Mouse (Mus musculus): ENCODE data around the gene Zfp446. TPM values are rescaled to one million over a fixed set of nuclear protein-coding genes. Genes with fewer than 3 reads are reported as not detected.

Zfp446 gene
- total and polyA plus RNA-seq, 2 experiments from 2014 or later = 7.6 to 10.9 TPM

DNA sequence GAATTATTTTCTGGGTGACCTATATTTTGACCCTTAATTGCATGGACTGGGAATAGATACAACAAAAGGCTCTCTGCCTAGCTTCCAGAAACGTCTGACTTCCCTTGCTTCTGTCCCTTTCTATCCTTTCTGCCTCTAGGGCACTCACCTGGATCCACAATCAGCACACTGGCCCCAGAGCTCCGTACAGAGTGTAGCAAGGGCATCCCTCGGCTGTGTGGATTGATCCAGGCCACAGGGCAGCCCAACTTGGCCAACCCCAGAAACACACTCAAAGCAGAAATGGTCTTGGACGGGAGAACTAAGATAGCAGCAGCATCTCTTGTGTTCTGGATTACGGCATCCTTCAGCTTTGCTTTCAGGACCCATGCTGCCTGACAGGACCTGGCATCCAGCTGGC, 19.6 kb downstream of the Zfp446 start:
- H3K27me3 ChIP-seq (ENCODE audit: insufficient read depth, low read length) = no peaks in the 10 kb centered on the region
- no peak for TF ChIP-seq CTCF (IDR thresholded peaks at IDR 0.05; ENCODE audit: low read depth)
- H3K4me3 ChIP-seq (ENCODE audit: low read length) = no peak overlapping the region
- no peak overlapping the region for H3K9ac ChIP-seq (replicated peaks; ENCODE audit: low read length)
- no peaks in the 10 kb centered on the region for H3K36me3 ChIP-seq (ENCODE audit: insufficient read depth, low read length)
- no peak overlapping the region for H3K27ac ChIP-seq
- ATAC-seq (no peak), DNase-seq (ENCODE audit: low spot score) (no peak)
- H3K4me2 ChIP-seq (ENCODE audit: low read depth, low read length) = no peak overlapping the region
- H3K9me3 ChIP-seq (ENCODE audit: low read length) = no peaks in the 10 kb centered on the region
- 68% methylated on average over 5 of the region's 5 CpGs for WGBS
- no peaks in the 10 kb centered on the region for H3K4me1 ChIP-seq (ENCODE audit: insufficient read depth, low read length)

- 88% methylated on average over 5 of the region's 5 CpGs for WGBS
- no peaks in the 10 kb centered on the region for H3K36me3 ChIP-seq (ENCODE audit: insufficient read depth, low read length)
- H3K27me3 ChIP-seq (ENCODE audit: insufficient read depth, low read length) = no peaks in the 10 kb centered on the region
- no peak within 1 kb of the TSS for H3K27ac ChIP-seq
- ATAC-seq (no peak), DNase-seq (ENCODE audit: low spot score) (no peak)
- H3K4me1 ChIP-seq (ENCODE audit: insufficient read depth, low read length) = no peaks in the 10 kb centered on the region
- no peak within 1 kb of the TSS for H3K4me2 ChIP-seq (ENCODE audit: low read depth, low read length)
- no peak within 1 kb of the TSS for H3K4me3 ChIP-seq (ENCODE audit: low read length)
- H3K9ac ChIP-seq (replicated peaks; ENCODE audit: low read length) = no peak within 1 kb of the TSS
- TF ChIP-seq CTCF (IDR thresholded peaks at IDR 0.05; ENCODE audit: low read depth) = no peak
- no peaks in the 10 kb centered on the region for H3K9me3 ChIP-seq (ENCODE audit: low read length)
Observed at GRCm38 (mm10) chr7:12998053-12998452, 20.4 kb downstream of the Zfp446 start, which contains the start of gene Slc27a5. Gene Slc27a5, minus strand, starts transcription at chr7:12998192.

DNA sequence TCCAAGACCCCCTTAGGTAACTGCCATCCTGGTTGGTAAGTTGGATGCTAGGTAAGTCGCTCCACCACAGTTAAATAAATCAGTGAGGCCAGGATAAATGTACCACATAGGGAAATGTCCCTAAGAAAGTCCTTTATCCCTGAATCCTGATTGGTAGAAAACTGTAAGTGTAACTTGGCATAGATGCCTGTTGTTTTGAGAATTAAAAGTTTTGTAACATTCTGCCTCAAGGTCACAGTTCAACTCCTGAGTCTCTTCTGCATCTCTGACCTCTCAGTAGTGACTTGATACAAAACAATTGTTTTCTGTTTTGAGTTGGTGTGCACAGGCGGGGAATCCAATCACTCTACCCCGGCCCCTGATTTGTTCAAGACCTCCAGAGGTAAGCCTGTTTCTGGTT, 21.2 kb downstream of the Zfp446 start, which contains the start of gene Trim28:
Trim28 (plus strand) TSS at position 264 of the 400 bp plus-strand sequence.
- no peaks in the 10 kb centered on the region for H3K9me3 ChIP-seq (ENCODE audit: low read length)
- H3K4me3 ChIP-seq (ENCODE audit: low read length) = no peak within 1 kb of the TSS
- no peak for TF ChIP-seq CTCF (IDR thresholded peaks at IDR 0.05; ENCODE audit: low read depth)
- 85% methylated on average over 3 of the region's 3 CpGs for WGBS
- H3K36me3 ChIP-seq (ENCODE audit: insufficient read depth, low read length) = no peaks in the 10 kb centered on the region
- H3K27ac ChIP-seq = no peak within 1 kb of the TSS
- no peak within 1 kb of the TSS for H3K4me2 ChIP-seq (ENCODE audit: low read depth, low read length)
- H3K4me1 ChIP-seq (ENCODE audit: insufficient read depth, low read length) = no peaks in the 10 kb centered on the region
- DNase-seq (ENCODE audit: low spot score) (no peak), ATAC-seq (no peak)
- H3K27me3 ChIP-seq (ENCODE audit: insufficient read depth, low read length) = no peaks in the 10 kb centered on the region
- H3K9ac ChIP-seq (replicated peaks; ENCODE audit: low read length) = no peak within 1 kb of the TSS

DNA sequence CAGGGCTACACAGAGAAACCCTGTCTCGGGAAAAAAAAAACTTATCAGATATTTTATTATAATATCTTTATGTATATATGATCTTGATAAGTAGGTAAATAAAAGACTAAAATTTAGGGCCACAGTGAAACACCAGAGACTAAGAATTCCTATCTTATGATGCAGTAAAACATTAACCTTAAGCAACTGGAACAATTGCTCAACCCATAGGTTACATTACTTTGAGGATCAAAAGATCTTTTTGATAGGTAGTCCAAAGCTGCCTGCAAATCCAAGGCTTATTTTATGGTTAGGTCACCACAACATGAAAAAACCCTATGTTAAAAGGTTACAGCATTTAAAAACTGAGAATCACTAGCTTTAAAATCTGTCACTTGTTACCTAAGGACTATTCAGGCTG, 23.9 kb downstream of the Zfp446 start:
- ATAC-seq = no peak
- Histone ChIP-seq H3K4me2 (ENCODE audit: low read depth, low read length) (no peak overlapping the region), H3K27me3 (ENCODE audit: insufficient read depth, low read length) (no peaks in the 10 kb centered on the region), H3K36me3 (ENCODE audit: insufficient read depth, low read length) (peaks cover 8% of the 10 kb centered on the region; the same call in 1 of the 2 replicates), H3K9me3 (ENCODE audit: low read length) (no peaks in the 10 kb centered on the region), H3K9ac (replicated peaks; ENCODE audit: low read length) (no peak overlapping the region), H3K4me3 (ENCODE audit: low read length) (no peak overlapping the region), H3K4me1 (ENCODE audit: insufficient read depth, low read length) (no peaks in the 10 kb centered on the region), H3K27ac (no peak overlapping the region)
- TF ChIP-seq CTCF (IDR thresholded peaks at IDR 0.05; ENCODE audit: low read depth) = no peak
- DNase-seq (ENCODE audit: low spot score) = no peak
- 61% methylated on average over 1 of the region's 1 CpGs for WGBS

DNA sequence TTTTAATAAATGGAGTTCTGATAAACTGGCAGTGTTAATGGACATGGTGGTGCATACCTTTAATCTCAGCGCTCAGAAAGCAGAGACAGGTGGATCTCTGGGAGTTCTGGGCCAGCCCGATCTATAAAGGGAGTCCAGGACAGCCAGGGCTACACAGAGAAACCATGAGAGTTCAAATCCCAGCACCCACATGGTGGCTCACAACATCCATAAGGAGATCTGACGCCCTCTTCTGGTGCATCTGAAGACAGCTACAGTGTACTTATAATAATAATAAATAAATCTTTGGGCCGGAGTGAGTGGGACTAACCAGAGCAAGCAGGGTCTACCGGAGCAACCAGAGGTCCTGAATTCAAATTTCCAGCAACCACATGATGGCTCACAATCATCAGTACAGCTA, 25.7 kb downstream of the Zfp446 start:
- no peak for TF ChIP-seq CTCF (IDR thresholded peaks at IDR 0.05; ENCODE audit: low read depth)
- DNase-seq (ENCODE audit: low spot score) (no peak), ATAC-seq (no peak)
- no peak overlapping the region for H3K4me3 ChIP-seq (ENCODE audit: low read length)
- no peaks in the 10 kb centered on the region for H3K9me3 ChIP-seq (ENCODE audit: low read length)
- peaks cover 15% of the 10 kb centered on the region for H3K36me3 ChIP-seq (ENCODE audit: insufficient read depth, low read length)
- H3K4me2 ChIP-seq (ENCODE audit: low read depth, low read length) = no peak overlapping the region
- no peak overlapping the region for H3K9ac ChIP-seq (replicated peaks; ENCODE audit: low read length)
- H3K27me3 ChIP-seq (ENCODE audit: insufficient read depth, low read length) = no peaks in the 10 kb centered on the region
- H3K4me1 ChIP-seq (ENCODE audit: insufficient read depth, low read length) = peaks cover 2% of the 10 kb centered on the region; the same call in 1 of the 2 replicates
- WGBS = 73% methylated on average over 5 of the region's 5 CpGs
- H3K27ac ChIP-seq = no peak overlapping the region

DNA sequence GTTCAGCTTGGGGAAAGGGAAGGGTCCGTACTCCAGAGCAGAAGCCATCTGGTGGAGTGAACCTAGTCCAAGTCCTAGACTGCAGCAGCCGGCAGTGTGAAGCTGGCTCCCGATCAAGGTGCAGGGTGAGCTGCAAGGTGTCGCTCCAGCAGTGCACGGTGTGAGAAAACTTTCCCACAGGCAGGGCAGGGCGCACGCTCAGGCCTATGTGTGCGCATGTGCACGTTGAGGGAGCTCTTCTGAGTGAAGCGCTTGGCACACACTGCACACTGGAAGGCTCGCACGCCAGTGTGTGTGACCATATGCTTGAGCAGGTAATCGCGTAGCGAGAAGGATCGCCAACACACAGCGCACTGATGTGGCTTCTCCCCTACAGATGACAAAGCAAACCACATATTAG, 28.4 kb downstream of the Zfp446 start:
- Histone ChIP-seq H3K27ac (no peak overlapping the region), H3K27me3 (ENCODE audit: insufficient read depth, low read length) (no peaks in the 10 kb centered on the region), H3K36me3 (ENCODE audit: insufficient read depth, low read length) (peaks cover 15% of the 10 kb centered on the region), H3K4me2 (ENCODE audit: low read depth, low read length) (no peak overlapping the region), H3K4me1 (ENCODE audit: insufficient read depth, low read length) (peaks cover 10% of the 10 kb centered on the region; the same call in 1 of the 2 replicates), H3K9ac (replicated peaks; ENCODE audit: low read length) (no peak overlapping the region), H3K9me3 (ENCODE audit: low read length) (no peaks in the 10 kb centered on the region), H3K4me3 (ENCODE audit: low read length) (no peak overlapping the region)
- WGBS = 77% methylated on average over 17 of the region's 17 CpGs
- no peak for TF ChIP-seq CTCF (IDR thresholded peaks at IDR 0.05; ENCODE audit: low read depth)
- DNase-seq (ENCODE audit: low spot score) (no peak), ATAC-seq (no peak)

- Histone ChIP-seq H3K4me1 (ENCODE audit: insufficient read depth, low read length) (peaks cover 10% of the 10 kb centered on the region; the same call in 1 of the 2 replicates), H3K27ac (no peak overlapping the region), H3K9me3 (ENCODE audit: low read length) (no peaks in the 10 kb centered on the region), H3K4me3 (ENCODE audit: low read length) (no peak overlapping the region), H3K27me3 (ENCODE audit: insufficient read depth, low read length) (no peaks in the 10 kb centered on the region), H3K4me2 (ENCODE audit: low read depth, low read length) (no peak overlapping the region), H3K36me3 (ENCODE audit: insufficient read depth, low read length) (peaks cover 15% of the 10 kb centered on the region), H3K9ac (replicated peaks; ENCODE audit: low read length) (0 out of 2 replicates have a peak overlapping the region, but pooled peaks have one; percentile 9)
- DNase-seq (ENCODE audit: low spot score) (no peak), ATAC-seq (no peak)
- TF ChIP-seq CTCF (IDR thresholded peaks at IDR 0.05; ENCODE audit: low read depth) = no peak
- WGBS = 89% methylated on average over 10 of the region's 10 CpGs
Observed at GRCm38 (mm10) chr7:13006531-13006930, 28.9 kb downstream of the Zfp446 start.
